Mouse (Mus musculus): ENCODE data around the gene Sptssa. TPM values are rescaled to one million over a fixed set of nuclear protein-coding genes. Genes with fewer than 3 reads are reported as not detected.
A peak's percentile ranks its signal among the peaks of the same experiment; 100 is the strongest.

Gene Sptssa
- total RNA-seq (2012; rRNA removed) = 34.0 and 38.4 TPM in 2 replicates
- 125 and 145 TPM in 2 replicates for total RNA-seq (2014; rRNA removed)
- 64.8 and 66.7 TPM in 2 replicates for polyA plus RNA-seq (2012; ENCODE audit: insufficient read length, low read depth)

GRCm38 (mm10) chr12:54656396-54657171 lies at the start of gene Sptssa:
Gene Sptssa, minus strand, starts transcription at chr12:54656573.
- dilution Hi-C loops (cut with MboI; ENCODE audit: extremely low pct_ligation_motif_present, extremely low pct_unique_long_range_greater_than_20kb, low sequenced_read_pairs) = no loop called here

DNA sequence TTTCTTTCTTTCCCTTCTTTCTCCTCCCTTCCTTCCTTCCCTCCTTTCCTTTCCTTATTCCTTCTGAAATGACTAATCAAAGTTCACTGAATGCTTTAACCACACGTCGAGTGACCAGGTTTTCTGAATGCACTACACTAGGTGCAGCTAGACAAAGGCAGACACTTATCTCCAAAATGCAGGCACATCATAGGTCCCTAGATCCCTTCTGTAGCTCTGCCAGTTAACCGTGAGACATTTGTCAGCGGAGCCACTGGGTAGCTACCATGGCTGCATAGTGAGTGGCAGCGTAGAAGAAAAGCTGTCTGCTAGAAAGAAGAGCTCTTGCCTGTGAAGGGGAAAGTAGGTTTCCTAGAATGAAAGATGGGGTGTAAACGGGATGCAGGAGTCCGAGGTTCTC lies 43.0 kb upstream of the Sptssa start:
- TF ChIP-seq JUN (IDR thresholded peaks at IDR 0.05; ENCODE audit: insufficient read depth, low read depth, low read length) (no peak), MEF2A (IDR thresholded peaks at IDR 0.05; ENCODE audit: borderline replicate concordance, low read depth, low read length) (no peak), E2F4 (IDR thresholded peaks at IDR 0.05; ENCODE audit: insufficient replicate concordance, low read depth, low read length) (no peak), KAT2A (IDR thresholded peaks at IDR 0.05; ENCODE audit: insufficient replicate concordance, low read length) (no peak), RCOR1 (conservative IDR thresholded peaks at IDR 0.05; ENCODE audit: low read depth, low read length) (no peak), CTCF (conservative IDR thresholded peaks at IDR 0.05 in 1 of 2, IDR thresholded peaks at IDR 0.05 in 1 of 2; ENCODE audit: low read depth in 2 of 2, low read length in 2 of 2) (no peak), UBTF (IDR thresholded peaks at IDR 0.05; ENCODE audit: low read depth, low read length) (no peak), MYC (IDR thresholded peaks at IDR 0.05; ENCODE audit: low read depth, low read length) (no peak), IRF4 (IDR thresholded peaks at IDR 0.05; ENCODE audit: low read depth, low read length) (no peak), MXI1 (IDR thresholded peaks at IDR 0.05; ENCODE audit: low read depth, low read length) (no peak), ETS1 (conservative IDR thresholded peaks at IDR 0.05; ENCODE audit: low read depth, low read length) (no peak), NELFE (IDR thresholded peaks at IDR 0.05; ENCODE audit: low read depth, low read length) (no peak), MAFK (IDR thresholded peaks at IDR 0.05; ENCODE audit: insufficient replicate concordance, low read length) (no peak), HCFC1 (IDR thresholded peaks at IDR 0.05; ENCODE audit: low read depth, low read length) (no peak), CHD2 (IDR thresholded peaks at IDR 0.05; ENCODE audit: low read length) (no peak), CHD1 (IDR thresholded peaks at IDR 0.05; ENCODE audit: low read depth, low read length) (no peak), NRF1 (IDR thresholded peaks at IDR 0.05; ENCODE audit: low read depth, low read length) (no peak), EP300 (IDR thresholded peaks at IDR 0.05; ENCODE audit: low read length) (no peak), ZMIZ1 (IDR thresholded peaks at IDR 0.05; ENCODE audit: low read depth, low read length) (no peak), BHLHE40 (IDR thresholded peaks at IDR 0.05; ENCODE audit: low read depth, low read length) (no peak)
- in situ Hi-C loops (cut with MboI; ENCODE audit: low pct_ligation_motif_present, low pct_unique_long_range_greater_than_20kb, low sequenced_read_pairs) = no loop called here
- peaks cover 7% of the 10 kb centered on the region for H3K79me2 ChIP-seq (replicated peaks; ENCODE audit: control insufficient read depth, extremely low read depth, insufficient read depth, poor library complexity, severe bottlenecking)
- H3K27ac ChIP-seq (ENCODE audit: insufficient read depth, low read depth) = no peak overlapping the region
- DNase-seq (ENCODE audit: extremely low read depth) = no peak
- H3K4me2 ChIP-seq (ENCODE audit: insufficient read depth, low read depth, poor library complexity, severe bottlenecking) = no peak overlapping the region
- peaks cover 7% of the 10 kb centered on the region for H3K27me3 ChIP-seq (replicated peaks)
- peaks cover 0 to 11% of the 10 kb centered on the region in 2 experiments; a peak in 2 of 4 replicates for H3K4me1 ChIP-seq (ENCODE audit: control insufficient read depth in 1 of 2, insufficient read depth in 2 of 2)
- H3K9ac ChIP-seq (ENCODE audit: insufficient read depth, low read depth) = no peak overlapping the region
- H3K9me3 ChIP-seq (replicated peaks; ENCODE audit: low read length) = no peaks in the 10 kb centered on the region
- no peak overlapping the region for H3K4me3 ChIP-seq (replicated peaks in 1 of 3; ENCODE audit: low read depth in 2 of 3, low read length in 2 of 3, poor library complexity in 1 of 3)
- dilution Hi-C loops (cut with MboI; ENCODE audit: extremely low pct_ligation_motif_present, extremely low pct_unique_long_range_greater_than_20kb, low sequenced_read_pairs) = no loop called here
- H3K36me3 ChIP-seq (replicated peaks in 1 of 2; ENCODE audit: control insufficient read depth in 1 of 2, insufficient read depth in 1 of 2, low read length in 1 of 2) = no peaks in the 10 kb centered on the region

More at GRCm38 (mm10) chr12:54656396-54657171, at the start of gene Sptssa:
- Histone ChIP-seq H3K36me3 (replicated peaks in 1 of 2; ENCODE audit: control insufficient read depth in 1 of 2, insufficient read depth in 1 of 2, low read length in 1 of 2) (peaks cover 0 to 11% of the 10 kb centered on the region in 2 experiments), H3K4me1 (ENCODE audit: control insufficient read depth in 1 of 2, insufficient read depth in 2 of 2) (peaks cover 4 to 56% of the 10 kb centered on the region in 2 experiments; a peak in 3 of 4 replicates), H3K9me3 (replicated peaks; ENCODE audit: low read length) (no peaks in the 10 kb centered on the region), H3K27ac (ENCODE audit: insufficient read depth, low read depth) (no peak within 1 kb of the TSS), H3K4me2 (ENCODE audit: insufficient read depth, low read depth, poor library complexity, severe bottlenecking) (peak within 1 kb of the TSS; percentile 81), H3K79me2 (replicated peaks; ENCODE audit: control insufficient read depth, extremely low read depth, insufficient read depth, poor library complexity, severe bottlenecking) (peaks cover 6% of the 10 kb centered on the region; the same call in 1 of the 2 replicates), H3K4me3 (replicated peaks in 1 of 3; ENCODE audit: low read depth in 2 of 3, low read length in 2 of 3, poor library complexity in 1 of 3) (peak within 1 kb of the TSS; percentile 65 to 81 (median 72)), H3K27me3 (replicated peaks) (no peaks in the 10 kb centered on the region), H3K9ac (ENCODE audit: insufficient read depth, low read depth) (peak within 1 kb of the TSS; percentile 69)
- TF ChIP-seq POLR2A (IDR thresholded peaks at IDR 0.05; ENCODE audit: low read depth, low read length) = peak; percentile 98
- TF ChIP-seq TBP (conservative IDR thresholded peaks at IDR 0.05; ENCODE audit: low read depth, low read length) = peak; percentile 70
- peak; percentile 96 for TF ChIP-seq NELFE (IDR thresholded peaks at IDR 0.05; ENCODE audit: low read depth, low read length)
- TF ChIP-seq PAX5 (IDR thresholded peaks at IDR 0.05; ENCODE audit: low read length) = no peak
- TF ChIP-seq TCF12 (IDR thresholded peaks at IDR 0.05; ENCODE audit: low read depth, low read length) = peak; percentile 82
- TF ChIP-seq NRF1 (IDR thresholded peaks at IDR 0.05; ENCODE audit: low read depth, low read length) = peak; percentile 83
- peak; percentile 61 for TF ChIP-seq POLR2AphosphoS2 (IDR thresholded peaks at IDR 0.05; ENCODE audit: low read depth, low read length)
- TF ChIP-seq USF2 (conservative IDR thresholded peaks at IDR 0.05; ENCODE audit: low read depth, low read length) = no peak
- no peak for TF ChIP-seq SMC3 (IDR thresholded peaks at IDR 0.05; ENCODE audit: low read depth, low read length)
- no peak for TF ChIP-seq ZKSCAN1 (IDR thresholded peaks at IDR 0.05; ENCODE audit: borderline replicate concordance, low read depth, low read length)
- TF ChIP-seq UBTF (IDR thresholded peaks at IDR 0.05; ENCODE audit: low read depth, low read length) = peak; percentile 63
- TF ChIP-seq MAX (IDR thresholded peaks at IDR 0.05; ENCODE audit: low read length) = peak; percentile 56; the same call in 1 of the 2 replicates
- peak; percentile 85 for TF ChIP-seq MXI1 (IDR thresholded peaks at IDR 0.05; ENCODE audit: low read depth, low read length)
- TF ChIP-seq KAT2A (IDR thresholded peaks at IDR 0.05; ENCODE audit: insufficient replicate concordance, low read length) = 0 out of 2 replicates have a peak, but pooled peaks have one; percentile 11
- no peak for TF ChIP-seq E2F4 (IDR thresholded peaks at IDR 0.05; ENCODE audit: insufficient replicate concordance, low read depth, low read length)
- TF ChIP-seq ZMIZ1 (IDR thresholded peaks at IDR 0.05; ENCODE audit: low read depth, low read length) = peak; percentile 83
- peak; percentile 54 for TF ChIP-seq HCFC1 (IDR thresholded peaks at IDR 0.05; ENCODE audit: low read depth, low read length)
- 0 out of 2 replicates have a peak, but pooled peaks have one; percentile 17 for TF ChIP-seq MYC (IDR thresholded peaks at IDR 0.05; ENCODE audit: low read depth, low read length)
- in situ Hi-C loops (cut with MboI; ENCODE audit: low pct_ligation_motif_present, low pct_unique_long_range_greater_than_20kb, low sequenced_read_pairs) = no loop called here
- DNase-seq (ENCODE audit: extremely low read depth) = peak; percentile 90

Measured in CH12.LX (cell line).